8 mouse cellular contexts compared by ENCODE assay signal in genomic region chr9:61315371-61316298, GRCm38 (mm10). TPM values are rescaled to one million over a fixed set of nuclear protein-coding genes. Genes with fewer than 3 reads are reported as not detected.
A peak's percentile ranks its signal among the peaks of the same experiment; 100 is the strongest.
DNase-seq lines count a peak whose midpoint lies in the region.

No protein-coding gene starts in this region.

- intact Hi-C loops in left cerebral cortex, postnatal 25 days (cut with DNase I): no loop called here

- DNase-seq in NIH3T3 (ENCODE audit: low read depth): peak; percentile 61
- DNase-seq in cerebellum, postnatal 10 days: peak; percentile 71 to 89
- peak; percentile 67 to 70 for DNase-seq in heart, adult 9 months (ENCODE audit: low spot score in 2 of 2)
- peak; percentile 76 for DNase-seq in kidney, adult 9 months
- DNase-seq in lung, postnatal 4 days: peak; percentile 62 to 82
- DNase-seq in left cerebral cortex, adult 11 months (ENCODE audit: low spot score): no peak
- DNase-seq in left cerebral cortex, postnatal 25 days (ENCODE audit: low spot score in 2 of 2): no peak
- no peak for DNase-seq in ovary, adult 18-20 months (ENCODE audit: low spot score)

RNA-seq across cellular contexts. Expression of gene Tle3, which starts 56.5 kb away (rescaled TPM):
- 10 to 100 TPM; 67.9 to 79.5 TPM for total RNA-seq in left cerebral cortex, postnatal 25 days (2021)

Comparison
In these comparisons a context has a peak if more than half of its experiments do, and no peak if none do; other contexts are left out.
1. DNase-seq: peak in NIH3T3 (single experiment), cerebellum, postnatal 10 days (2 of 2), heart, adult 9 months (2 of 2), kidney, adult 9 months (single experiment) and lung, postnatal 4 days (2 of 2); none in left cerebral cortex, adult 11 months (single experiment), left cerebral cortex, postnatal 25 days (0 of 2) and ovary, adult 18-20 months (single experiment).